9 mouse cellular contexts compared by ENCODE assay signal in the genomic region with DNA sequence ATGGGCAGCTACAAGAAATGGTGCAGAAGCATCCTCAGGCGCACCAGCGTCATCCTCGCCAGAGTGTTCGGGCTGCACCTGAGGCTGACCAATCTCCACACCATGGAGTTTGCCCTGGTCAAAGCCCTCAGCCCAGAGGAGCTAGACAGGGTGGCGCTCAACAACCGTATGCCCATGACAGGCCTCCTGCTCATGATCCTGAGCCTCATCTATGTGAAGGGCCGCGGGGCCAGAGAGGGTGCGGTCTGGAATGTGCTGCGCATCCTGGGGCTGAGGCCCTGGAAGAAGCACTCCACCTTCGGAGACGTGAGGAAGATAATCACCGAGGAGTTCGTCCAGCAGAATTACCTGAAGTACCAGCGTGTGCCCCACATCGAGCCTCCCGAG. TPM values are rescaled to one million over a fixed set of nuclear protein-coding genes. Genes with fewer than 3 reads are reported as not detected.
DNase-seq lines count a peak whose midpoint lies in the region; ATAC-seq and TF ChIP-seq lines count a peak whose summit lies in the region.
"Had no signal": no experiment of that assay in that cellular context is flagged by ENCODE, and none has a peak within 500 bp of the region (broad histone marks: within the 10 kb centered on the region; RNA-seq: fewer than 3 reads in every experiment).

No protein-coding gene starts in this region.

- H3K36me3 ChIP-seq in heart, embryonic 14.5 days (ENCODE audit: control insufficient read depth, insufficient read depth, low read length) = no peaks in the 10 kb centered on the region
- H3K36me3 ChIP-seq in limb, embryonic 12.5 days = no peaks in the 10 kb centered on the region

- TF ChIP-seq POLR2A in cortical plate, adult 2 months (IDR thresholded peaks at IDR 0.05; ENCODE audit: extremely low read depth, insufficient read depth, low read length) = no peak

- no peak overlapping the region for H3K27ac ChIP-seq in cortical plate, adult 2 months (ENCODE audit: insufficient read depth, low read length)
- H3K27ac ChIP-seq in heart, embryonic 14.5 days (replicated peaks in 1 of 2; ENCODE audit: control insufficient read depth in 1 of 2, insufficient read depth in 1 of 2, low read depth in 2 of 2, low read length in 2 of 2) = no peak overlapping the region
- 0 out of 2 replicates have a peak overlapping the region, but pooled peaks have one; percentile 17 for H3K27ac ChIP-seq in limb, embryonic 12.5 days

- peak overlapping the region; percentile 73 for H3K4me2 ChIP-seq in heart, embryonic 14.5 days (ENCODE audit: low read length)
- peak overlapping the region; percentile 69 for H3K4me2 ChIP-seq in limb, embryonic 12.5 days

- H3K27me3 ChIP-seq in heart, embryonic 14.5 days (ENCODE audit: control insufficient read depth, insufficient read depth, low read length) = no peaks in the 10 kb centered on the region
- H3K27me3 ChIP-seq in limb, embryonic 12.5 days = no peaks in the 10 kb centered on the region

- peak overlapping the region; percentile 83 for H3K4me3 ChIP-seq in cortical plate, adult 2 months (ENCODE audit: insufficient read depth, low read length)
- H3K4me3 ChIP-seq in heart, embryonic 14.5 days (ENCODE audit: control insufficient read depth in 1 of 2, insufficient read depth in 1 of 2, low read depth in 1 of 2, low read length in 2 of 2) = peak overlapping the region; percentile 52 to 76
- peak overlapping the region; percentile 53 for H3K4me3 ChIP-seq in limb, embryonic 12.5 days (replicated peaks)

- H3K9me3 ChIP-seq in heart, embryonic 14.5 days (ENCODE audit: control insufficient read depth, low read length) = no peaks in the 10 kb centered on the region
- peaks cover 11% of the 10 kb centered on the region; the same call in 1 of the 2 replicates for H3K9me3 ChIP-seq in limb, embryonic 12.5 days

- DNase-seq in layer of hippocampus, adult 8-10 months (ENCODE audit: low spot score in 2 of 2) = peak; percentile 2 to 4
- no peak for DNase-seq in layer of hippocampus, postnatal 10 days (ENCODE audit: low spot score in 2 of 2)
- DNase-seq in right cerebral cortex, postnatal 25 days = peak; percentile 4
- DNase-seq in MN1 (ENCODE audit: low spot score) = no peak
- no peak for DNase-seq in frontal cortex, adult 2 months (ENCODE audit: extremely low spot score in 1 of 2, low spot score in 1 of 2)

- H3K9ac ChIP-seq in heart, embryonic 14.5 days (ENCODE audit: low read length) = peak overlapping the region; percentile 71
- H3K9ac ChIP-seq in limb, embryonic 12.5 days (replicated peaks) = peak overlapping the region; percentile 68

- no peak for TF ChIP-seq CTCF in cortical plate, adult 2 months (IDR thresholded peaks at IDR 0.05; ENCODE audit: extremely low read depth, insufficient read depth, low read length)

- 0 out of 2 replicates have a peak, but pooled peaks have one; percentile 35 for ATAC-seq in heart, embryonic 14.5 days (ENCODE audit: insufficient number of reproducible peaks, insufficient read depth, low FRiP score, low read depth)
- ATAC-seq in limb, embryonic 12.5 days (ENCODE audit: insufficient number of reproducible peaks, insufficient read depth, low FRiP score, low TSS enrichment, low read depth) = peak; percentile 48; the same call in 1 of the 2 replicates

- no peaks in the 10 kb centered on the region for H3K4me1 ChIP-seq in cortical plate, adult 2 months (ENCODE audit: control insufficient read depth, insufficient read depth, low read length)
- peaks cover 0 to 4% of the 10 kb centered on the region in 2 experiments; a peak in 2 of 4 replicates for H3K4me1 ChIP-seq in heart, embryonic 14.5 days (ENCODE audit: control insufficient read depth in 2 of 2, insufficient read depth in 2 of 2, low read length in 2 of 2)
- H3K4me1 ChIP-seq in limb, embryonic 12.5 days (replicated peaks) = 0 out of 2 replicates have a peak, but pooled peaks cover 4% of the 10 kb centered on the region

- whole genome bisulfite sequencing in heart, embryonic 14.5 days = 29% methylated on average over 17 of the region's 17 CpGs
- 33% methylated on average over 17 of the region's 17 CpGs for WGBS in limb, embryonic 12.5 days

RNA-seq across cellular contexts. Expression of gene Ndn, which starts 2.4 kb away (rescaled TPM):
- 100 to 1,000 TPM; 112 to 121 (median 120) TPM for total RNA-seq in layer of hippocampus, adult 8-10 months (2022)
- 100 to 1,000 TPM; 197 to 198 TPM for total RNA-seq in layer of hippocampus, postnatal 10 days (2021)
- polyA plus RNA-seq in cortical plate, adult 2 months (2012; rRNA removed) = 116 and 117 TPM in 2 replicates
- 53.8 and 62.3 TPM in 2 replicates for polyA plus RNA-seq in heart, embryonic 14.5 days (2014; fragmentation: Nextera tagmentation; extraction: Ambion mirVana)
- 86.7 and 90.6 TPM in 2 replicates for polyA plus RNA-seq in limb, embryonic 12.5 days (2016; fragmentation: Nextera tagmentation; extraction: Ambion mirVana)
- polyA plus RNA-seq in frontal cortex, adult 2 months (2012; rRNA removed) = 110 and 122 TPM in 2 replicates

RNA-seq across cellular contexts. Expression of gene Magel2, which starts 28.0 kb away (rescaled TPM):
- 1 to 10 TPM; 1.4 to 1.8 (median 1.6) TPM for total RNA-seq in layer of hippocampus, adult 8-10 months (2022)
- 1 to 10 TPM; 5.5 to 5.8 TPM for total RNA-seq in layer of hippocampus, postnatal 10 days (2021)
- 0.52 and 0.57 TPM in 2 replicates for polyA plus RNA-seq in cortical plate, adult 2 months (2012; rRNA removed)
- polyA plus RNA-seq in heart, embryonic 14.5 days (2014; fragmentation: Nextera tagmentation; extraction: Ambion mirVana) = 0.20 and 0.66 TPM in 2 replicates
- 3.6 and 4.2 TPM in 2 replicates for polyA plus RNA-seq in limb, embryonic 12.5 days (2016; fragmentation: Nextera tagmentation; extraction: Ambion mirVana)
- 0.53 and 0.80 TPM in 2 replicates for polyA plus RNA-seq in frontal cortex, adult 2 months (2012; rRNA removed)
- polyA plus RNA-seq: spleen, adult 2 months had no signal

Comparison
In these comparisons a context has a peak if more than half of its experiments do, and no peak if none do; other contexts are left out.
1. DNase-seq: peak in layer of hippocampus, adult 8-10 months (2 of 2) and right cerebral cortex, postnatal 25 days (single experiment); none in layer of hippocampus, postnatal 10 days (0 of 2), MN1 (single experiment) and frontal cortex, adult 2 months (0 of 2).
2. Peak in every context shown above with its lines, with median percentiles within 50 percentile points of each other: H3K4me3 ChIP-seq.